Mouse (Mus musculus): Measurements from ENCODE around the gene Tigar. TPM values are rescaled to one million over a fixed set of nuclear protein-coding genes. Genes with fewer than 3 reads are reported as not detected.

Tigar gene
- polyA plus RNA-seq, 1 experiment from 2014 or later = 8.3 TPM

DNA sequence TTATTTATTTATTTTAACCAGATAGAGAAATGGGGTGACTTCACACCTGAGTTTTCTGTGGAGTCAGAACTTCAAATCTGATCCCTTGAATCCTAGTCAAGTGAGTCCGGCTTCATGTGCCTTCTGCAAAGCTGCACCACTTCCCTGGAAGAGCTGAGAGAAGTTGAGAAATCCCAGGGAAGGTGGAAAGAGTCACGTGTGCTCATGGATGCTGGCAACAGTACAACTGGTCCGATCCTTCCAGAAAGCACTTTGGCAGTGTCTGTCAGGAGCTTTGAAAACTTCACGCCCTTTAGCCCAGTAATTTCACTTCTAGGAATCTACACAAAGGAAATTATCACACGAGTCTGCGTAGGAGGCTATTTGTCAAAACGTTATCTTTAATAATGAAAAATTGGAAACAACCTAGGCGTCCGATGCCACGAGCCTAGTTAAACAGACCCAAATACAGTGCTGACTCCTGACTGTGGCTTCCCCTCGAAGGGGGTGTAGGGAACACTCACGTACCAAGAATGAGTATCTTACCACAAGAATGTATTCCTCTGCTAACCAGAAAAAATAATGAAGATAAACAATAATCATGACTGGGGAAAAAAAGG, 52.3 kb downstream of the Tigar start:
- Histone ChIP-seq H3K9ac (no peak overlapping the region), H3K27me3 (no peaks in the 10 kb centered on the region), H3K27ac (no peak overlapping the region), H3K36me3 (no peaks in the 10 kb centered on the region), H3K4me2 (replicated peaks) (no peak overlapping the region), H3K9me3 (replicated peaks) (no peaks in the 10 kb centered on the region), H3K4me1 (no peaks in the 10 kb centered on the region), H3K4me3 (no peak overlapping the region)
- 85% methylated on average over 12 of the region's 12 CpGs for WGBS
- no peak for ATAC-seq (ENCODE audit: low FRiP score)

DNA sequence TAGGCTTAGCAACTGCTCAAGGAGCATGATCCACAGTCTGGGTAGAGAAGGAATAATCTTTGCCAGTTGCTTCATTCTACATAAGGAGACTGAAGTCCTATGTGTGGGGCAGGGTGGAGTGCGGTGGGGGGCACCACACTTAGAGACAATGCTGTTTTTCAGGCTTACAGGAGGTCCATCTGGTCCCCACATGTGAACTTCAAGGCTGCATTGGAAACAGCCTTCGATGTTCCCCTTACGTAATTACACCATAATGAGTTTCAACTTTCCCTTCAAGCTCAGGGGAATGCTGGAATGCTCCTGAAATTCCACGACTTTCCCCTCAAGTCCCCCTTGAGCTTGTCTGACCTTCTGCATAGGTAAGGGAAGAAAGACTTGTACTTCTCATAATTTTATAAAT, 58.5 kb downstream of the Tigar start:
- no peaks in the 10 kb centered on the region for H3K27me3 ChIP-seq
- WGBS = 64% methylated on average over 4 of the region's 4 CpGs
- no peak overlapping the region for H3K9ac ChIP-seq
- H3K4me1 ChIP-seq = no peaks in the 10 kb centered on the region
- H3K4me2 ChIP-seq (replicated peaks) = no peak overlapping the region
- H3K36me3 ChIP-seq = no peaks in the 10 kb centered on the region
- no peak for ATAC-seq (ENCODE audit: low FRiP score)
- no peak overlapping the region for H3K4me3 ChIP-seq
- H3K27ac ChIP-seq = no peak overlapping the region
- H3K9me3 ChIP-seq (replicated peaks) = no peaks in the 10 kb centered on the region

DNA sequence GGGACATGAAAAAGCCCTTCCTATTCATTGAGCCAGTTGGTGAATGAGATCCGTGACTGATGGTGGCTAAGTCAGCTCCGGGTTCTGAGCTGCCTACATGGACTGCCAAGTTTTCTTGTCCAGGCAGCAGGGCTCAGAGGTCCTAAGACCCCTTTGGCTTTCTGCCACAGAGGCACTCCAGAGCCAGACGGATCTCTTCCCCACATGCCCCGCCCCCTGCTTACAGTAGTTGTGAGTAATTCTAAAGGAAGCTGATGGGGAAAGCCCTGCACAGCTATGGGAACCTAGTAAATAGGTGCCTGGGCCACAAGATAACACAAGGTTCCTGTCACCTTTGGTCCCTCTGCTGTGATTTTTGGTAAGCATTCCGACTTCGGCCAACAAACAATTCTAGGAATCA, 64.4 kb downstream of the Tigar start:
- no peak for ATAC-seq (ENCODE audit: low FRiP score)
- no peaks in the 10 kb centered on the region for H3K27me3 ChIP-seq
- H3K36me3 ChIP-seq = no peaks in the 10 kb centered on the region
- WGBS = 59% methylated on average over 6 of the region's 6 CpGs
- no peak overlapping the region for H3K9ac ChIP-seq
- H3K9me3 ChIP-seq (replicated peaks) = no peaks in the 10 kb centered on the region
- H3K4me3 ChIP-seq = no peak overlapping the region
- no peak overlapping the region for H3K4me2 ChIP-seq (replicated peaks)
- H3K27ac ChIP-seq = no peak overlapping the region
- no peaks in the 10 kb centered on the region for H3K4me1 ChIP-seq

Other genes with a start within 250 kb of the Tigar start
- 0.30 TPM in 1 of 2 replicates, not detected in the other for gene Dyrk4, start 187.7 kb downstream of the Tigar start, polyA plus RNA-seq (2016; fragmentation: Nextera tagmentation; extraction: Ambion mirVana)
- gene Rad51ap1, start 170.0 kb downstream of the Tigar start, polyA plus RNA-seq (2016; fragmentation: Nextera tagmentation; extraction: Ambion mirVana) = 42.6 and 45.1 TPM in 2 replicates
- gene D6Wsu163e, start 169.6 kb downstream of the Tigar start, polyA plus RNA-seq (2016; fragmentation: Nextera tagmentation; extraction: Ambion mirVana) = 19.1 and 20.5 TPM in 2 replicates
- 0.04 and 0.07 TPM in 2 replicates for gene Fgf6, start 94.0 kb downstream of the Tigar start, polyA plus RNA-seq (2016; fragmentation: Nextera tagmentation; extraction: Ambion mirVana)
- not detected in 2 replicates for gene Fgf23, start 36.7 kb downstream of the Tigar start, polyA plus RNA-seq (2016; fragmentation: Nextera tagmentation; extraction: Ambion mirVana)
- 565 and 605 TPM in 2 replicates for gene Ccnd2, start 42.6 kb upstream of the Tigar start, polyA plus RNA-seq (2016; fragmentation: Nextera tagmentation; extraction: Ambion mirVana)

Data from hindbrain, embryonic 12.5 days (tissue).